Mouse (Mus musculus) forebrain, embryonic 15.5 days (tissue): ENCODE measurements around the gene Fam193b. TPM values are rescaled to one million over a fixed set of nuclear protein-coding genes. Genes with fewer than 3 reads are reported as not detected.
A peak's percentile ranks its signal among the peaks of the same experiment; 100 is the strongest.

ENCODE experiments used
- ATAC-seq: fragments of 200-750 bp; cut with Nextera tagmentation; replicated peaks from 2 replicates; pipeline ENCODE4 v1.8.0; 2017; ENCODE audit warnings: mild to moderate bottlenecking, moderate TSS enrichment, moderate library complexity
- H3K27ac ChIP-seq: fragments of 300-500 bp; sonication (generic); replicated peaks from 2 replicates; pipeline ENCODE4 v1.5.1; 2015; ENCODE audit warnings: mild to moderate bottlenecking, inconsistent platforms
- H3K27me3 ChIP-seq: fragments of 300-500 bp; sonication (generic); 2 replicates; pipeline ENCODE4 v1.6.1; 2015; ENCODE audit warnings: inconsistent platforms
- H3K36me3 ChIP-seq: fragments of 300-500 bp; sonication (generic); 2 replicates; pipeline ENCODE4 v1.6.1; 2015; ENCODE audit warnings: mild to moderate bottlenecking, inconsistent platforms
- H3K4me1 ChIP-seq: fragments of 300-500 bp; sonication (generic); 2 replicates; pipeline ENCODE4 v1.6.1; 2015; ENCODE audit warnings: inconsistent platforms
- H3K4me2 ChIP-seq: fragments of 300-500 bp; sonication (generic); replicated peaks from 2 replicates; pipeline ENCODE4 v1.6.1; 2015; ENCODE audit warnings: mild to moderate bottlenecking, inconsistent platforms
- H3K4me3 ChIP-seq: fragments of 300-500 bp; sonication (generic); 2 replicates; pipeline ENCODE4 v1.5.1; 2015; ENCODE audit warnings: mild to moderate bottlenecking, inconsistent platforms
- H3K9ac ChIP-seq: fragments of 300-500 bp; sonication (generic); replicated peaks from 2 replicates; pipeline ENCODE4 v1.6.1; 2015; ENCODE audit warnings: mild to moderate bottlenecking, inconsistent platforms
- H3K9me3 ChIP-seq: fragments of 300-500 bp; sonication (generic); 2 replicates; pipeline ENCODE4 v1.6.1; 2016; ENCODE audit warnings: inconsistent platforms
- WGBS: fragments of 180-500 bp; shearing (Covaris S2); methylation state at CpG from one replicate; pipeline ENCODE4 v1.1.7; 2015; ENCODE audit warnings: mixed read lengths; 5-methylcytosine and 5-hydroxymethylcytosine counted together
- polyA plus RNA-seq: library from polyadenylated mRNA; unstranded; fragments of >200 nt; fragmentation: Nextera tagmentation; extraction: Ambion mirVana; gene quantifications from 2 replicates; pipeline ENCODE4 v1.2.1, GENCODE M21; 2015

Gene Fam193b
- polyA plus RNA-seq, 1 experiment from 2014 or later = 62.4 TPM

DNA sequence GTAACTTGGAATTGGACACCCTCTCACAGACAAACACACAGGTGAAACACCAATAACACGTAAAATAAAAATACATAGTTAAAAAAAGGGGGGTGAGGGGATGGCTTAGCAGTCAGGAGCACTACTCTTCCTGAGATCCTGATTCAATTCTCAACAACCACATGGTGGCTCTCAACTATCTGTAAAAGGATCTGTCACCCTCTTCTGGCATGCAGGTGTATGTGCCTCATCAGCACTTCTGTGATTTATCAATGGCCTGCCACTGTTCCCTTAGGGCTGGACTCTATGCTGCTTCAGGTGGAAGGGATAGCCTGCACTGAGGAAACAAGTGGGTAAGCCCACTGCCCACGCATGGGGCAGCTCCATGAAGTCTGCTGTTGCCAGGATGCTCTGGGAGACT is 30.0 kb downstream of the Fam193b start:
- Histone ChIP-seq H3K9me3 (no peaks in the 10 kb centered on the region), H3K27ac (no peak overlapping the region), H3K4me1 (peaks cover 6% of the 10 kb centered on the region), H3K27me3 (no peaks in the 10 kb centered on the region), H3K36me3 (peaks cover 78% of the 10 kb centered on the region), H3K9ac (no peak overlapping the region), H3K4me3 (no peak overlapping the region), H3K4me2 (no peak overlapping the region)
- ATAC-seq = no peak
- WGBS = 95% methylated on average over 2 of the region's 2 CpGs

DNA sequence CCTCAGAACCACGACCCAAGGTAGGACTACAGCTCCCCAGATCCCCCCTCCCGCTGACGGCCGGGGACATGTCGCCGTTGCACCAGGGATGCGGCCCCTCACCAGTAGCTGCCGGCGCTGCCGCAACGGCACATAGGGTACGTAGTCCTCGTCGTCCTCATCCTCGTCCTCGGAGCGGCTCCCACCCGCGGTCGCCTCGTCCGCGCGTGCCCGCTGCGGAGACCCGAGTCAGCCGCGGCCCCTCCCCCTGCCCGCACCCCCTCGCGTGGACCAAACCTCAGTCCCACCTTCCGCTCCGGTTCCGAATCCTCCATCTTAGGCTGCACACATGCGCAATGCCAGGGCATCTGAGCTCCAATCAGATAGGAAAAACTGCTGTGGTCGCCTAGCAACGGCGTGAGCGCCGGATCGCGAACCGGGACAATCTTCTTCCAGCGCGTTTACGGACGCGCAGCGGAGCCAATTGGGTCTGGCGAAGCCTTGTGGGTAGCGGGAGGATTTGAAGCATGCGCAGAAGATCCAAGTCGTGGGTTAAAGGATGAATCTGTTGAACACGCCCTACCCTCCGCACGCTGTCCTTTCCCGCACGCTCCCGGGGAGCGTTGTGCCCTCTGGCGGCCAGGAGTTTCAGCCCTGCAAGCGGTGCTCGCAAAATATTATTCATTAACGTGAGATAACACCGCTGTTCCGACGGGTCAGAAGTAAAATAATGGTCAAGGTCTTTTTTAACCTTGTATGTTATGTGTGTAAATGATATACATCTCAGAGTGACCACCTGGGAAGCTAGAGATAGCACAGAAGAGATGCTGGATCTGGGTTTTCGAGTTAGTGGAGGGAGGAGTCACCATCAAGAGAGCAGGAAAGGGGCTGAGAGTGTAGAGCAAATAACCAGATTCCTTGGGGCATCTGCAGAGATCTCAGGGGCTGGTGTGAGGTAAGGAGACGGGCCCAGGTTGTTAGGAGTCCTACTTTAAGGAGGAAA is 34.4 kb downstream of the Fam193b start, which contains the start of gene Ddx41:
TSS of gene Ddx41 (minus strand) at position 465 of the 982 bp plus-strand sequence.
- peak; percentile 98 for ATAC-seq
- H3K9me3 ChIP-seq = no peaks in the 10 kb centered on the region
- H3K4me2 ChIP-seq = peak within 1 kb of the TSS; percentile 94
- H3K36me3 ChIP-seq = peaks cover 75% of the 10 kb centered on the region
- no peaks in the 10 kb centered on the region for H3K27me3 ChIP-seq
- peak within 1 kb of the TSS; percentile 99 for H3K4me3 ChIP-seq
- H3K27ac ChIP-seq = peak within 1 kb of the TSS; percentile 86
- peaks cover 22% of the 10 kb centered on the region for H3K4me1 ChIP-seq
- peak within 1 kb of the TSS; percentile 91 for H3K9ac ChIP-seq
- under 1% methylated on average over 66 of the region's 70 CpGs for WGBS

DNA sequence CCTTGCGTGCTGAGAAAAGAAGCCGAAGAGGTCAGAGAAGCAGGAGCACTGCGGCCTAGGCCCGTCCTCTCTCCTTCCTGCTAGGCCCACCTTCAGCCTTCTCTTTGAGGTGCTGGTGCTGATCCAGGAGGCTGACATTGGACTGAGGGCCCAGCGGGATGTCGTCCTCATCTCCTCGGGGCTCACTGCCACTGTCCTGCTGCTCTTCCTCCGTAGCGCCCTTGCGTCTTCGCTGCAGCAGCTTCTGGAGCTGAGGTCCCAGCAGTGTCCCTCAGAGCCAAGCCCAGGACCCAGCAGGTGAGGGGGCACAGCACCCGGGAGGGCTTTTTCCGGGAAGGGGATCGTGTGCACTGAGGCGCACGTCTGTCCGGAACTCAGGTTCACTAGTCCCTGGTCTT is 35.1 kb downstream of the Fam193b start:
- H3K9ac ChIP-seq = peak overlapping the region; percentile 91
- ATAC-seq = no peak
- H3K27ac ChIP-seq = peak overlapping the region; percentile 86
- H3K27me3 ChIP-seq = no peaks in the 10 kb centered on the region
- no peaks in the 10 kb centered on the region for H3K9me3 ChIP-seq
- peaks cover 22% of the 10 kb centered on the region for H3K4me1 ChIP-seq
- H3K36me3 ChIP-seq = peaks cover 73% of the 10 kb centered on the region
- H3K4me3 ChIP-seq = peak overlapping the region; percentile 99
- peak overlapping the region; percentile 94 for H3K4me2 ChIP-seq
- WGBS = 20% methylated on average over 17 of the region's 17 CpGs

DNA sequence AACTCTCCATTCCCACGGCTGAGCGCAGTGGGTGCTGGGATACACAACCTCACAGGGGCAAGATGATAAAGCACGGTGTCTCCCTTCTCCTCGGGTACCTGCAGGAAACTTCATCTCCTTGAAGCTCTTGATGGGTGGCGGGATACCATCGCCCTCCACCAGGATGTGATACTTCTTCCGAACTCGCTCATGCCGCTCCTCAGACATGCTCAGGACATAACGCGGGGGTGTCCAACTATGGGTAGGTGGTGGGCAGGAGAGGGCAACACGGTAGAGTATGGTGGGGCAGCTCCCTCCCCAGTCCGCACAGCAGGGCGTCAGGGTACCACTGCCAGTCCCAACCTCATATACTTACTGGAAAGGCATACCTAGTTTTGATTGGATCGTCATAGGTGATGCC is 35.7 kb downstream of the Fam193b start:
- peak overlapping the region; percentile 94 for H3K4me2 ChIP-seq
- no peaks in the 10 kb centered on the region for H3K27me3 ChIP-seq
- no peak overlapping the region for H3K27ac ChIP-seq
- H3K4me3 ChIP-seq = peak overlapping the region; percentile 99
- ATAC-seq = no peak
- H3K36me3 ChIP-seq = peaks cover 73% of the 10 kb centered on the region
- WGBS = 93% methylated on average over 15 of the region's 15 CpGs
- no peaks in the 10 kb centered on the region for H3K9me3 ChIP-seq
- peak overlapping the region; percentile 91; the same call in 1 of the 2 replicates for H3K9ac ChIP-seq
- peaks cover 22% of the 10 kb centered on the region for H3K4me1 ChIP-seq

DNA sequence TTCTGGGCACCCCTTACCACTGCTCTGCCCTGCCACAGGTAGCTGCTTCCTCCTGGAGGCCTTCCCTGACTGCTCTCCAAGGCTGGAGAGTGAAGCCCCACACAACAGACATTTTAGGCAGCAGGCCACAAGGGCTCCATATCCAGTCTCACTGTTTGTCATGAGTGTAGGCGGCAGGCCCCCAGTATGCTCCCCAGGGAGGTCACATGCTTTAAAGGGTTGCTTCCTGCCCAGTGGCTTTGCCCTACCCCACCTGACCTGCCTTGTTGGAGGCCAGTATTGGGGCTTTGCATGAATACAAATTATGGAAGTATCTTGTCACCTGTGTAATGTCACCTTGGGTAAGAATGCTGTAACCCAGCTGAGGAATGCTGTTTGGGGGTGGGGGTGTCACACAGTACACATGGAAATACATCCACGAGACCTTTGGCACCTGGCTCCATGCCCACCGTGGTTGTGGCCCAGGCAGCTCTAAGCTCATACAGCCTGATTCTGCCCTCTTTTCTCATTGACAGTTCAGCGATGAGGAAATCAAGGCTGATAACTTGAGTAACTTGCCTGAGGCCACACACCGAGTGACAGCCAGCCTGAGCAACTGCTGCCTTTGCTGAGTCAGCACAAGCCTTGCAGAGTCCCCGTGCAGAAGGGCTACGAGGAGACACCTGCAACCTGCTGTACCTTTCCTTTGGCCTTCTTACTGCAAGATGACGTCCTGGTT is 41.6 kb downstream of the Fam193b start, which contains the start of gene Dok3:
TSS of gene Dok3 (minus strand) at position 99 of the 718 bp plus-strand sequence.
- H3K9me3 ChIP-seq = no peaks in the 10 kb centered on the region
- ATAC-seq = no peak
- H3K4me2 ChIP-seq = no peak within 1 kb of the TSS
- H3K27me3 ChIP-seq = no peaks in the 10 kb centered on the region
- H3K4me3 ChIP-seq = no peak within 1 kb of the TSS
- no peak within 1 kb of the TSS for H3K27ac ChIP-seq
- WGBS = 83% methylated on average over 8 of the region's 8 CpGs
- 0 out of 2 replicates have a peak, but pooled peaks cover 3% of the 10 kb centered on the region for H3K4me1 ChIP-seq
- H3K9ac ChIP-seq = no peak within 1 kb of the TSS
- H3K36me3 ChIP-seq = peaks cover 50% of the 10 kb centered on the region

DNA sequence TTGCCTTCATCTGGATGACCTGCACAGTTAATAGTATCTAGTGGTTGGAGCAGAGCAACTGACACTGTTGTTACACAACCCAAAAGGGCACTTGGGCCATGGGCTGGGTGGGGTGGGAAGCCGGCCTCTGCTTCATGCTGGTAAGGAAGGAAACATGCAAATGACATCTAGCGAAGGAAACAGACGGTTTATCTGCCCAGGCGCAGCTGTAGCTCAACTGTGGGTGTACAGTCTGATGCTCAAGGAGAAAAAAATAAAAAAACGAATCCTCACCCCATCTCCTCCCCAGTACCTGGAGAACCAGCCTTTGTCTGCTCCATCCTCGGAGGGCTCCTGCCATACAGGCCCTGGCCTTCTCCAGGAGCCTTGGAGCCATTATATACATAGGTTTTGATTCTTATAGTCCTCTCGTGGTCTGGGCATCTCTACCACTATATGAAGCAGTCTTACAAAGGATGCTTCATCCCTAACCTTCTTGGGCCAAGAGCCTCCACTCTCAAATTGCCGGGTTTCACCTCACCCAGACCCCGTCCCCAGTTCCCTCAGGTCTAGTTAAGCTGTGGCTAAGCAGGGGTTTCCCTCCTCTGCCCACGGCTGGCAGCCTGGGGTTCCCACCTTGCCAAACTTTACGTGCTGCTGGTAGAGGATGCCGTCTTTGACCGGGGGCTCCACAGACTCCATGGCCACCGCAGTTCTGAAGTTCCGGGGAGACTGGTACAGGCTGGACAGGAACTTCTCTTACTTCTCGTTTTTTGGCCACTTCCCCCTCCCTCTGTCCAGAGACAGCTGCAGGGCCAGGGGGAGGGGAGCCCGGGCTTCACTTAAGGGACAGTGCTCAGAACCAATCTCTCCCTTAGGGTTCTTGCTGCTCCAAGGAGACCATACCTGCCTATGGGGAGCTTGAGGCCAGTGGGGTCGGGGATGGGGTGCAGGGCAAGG is 42.8 kb downstream of the Fam193b start:
- no peaks in the 10 kb centered on the region for H3K27me3 ChIP-seq
- H3K27ac ChIP-seq = no peak overlapping the region
- no peak overlapping the region for H3K4me2 ChIP-seq
- H3K9ac ChIP-seq = no peak overlapping the region
- H3K36me3 ChIP-seq = peaks cover 37% of the 10 kb centered on the region
- no peaks in the 10 kb centered on the region for H3K9me3 ChIP-seq
- H3K4me1 ChIP-seq = no peaks in the 10 kb centered on the region
- WGBS = 82% methylated on average over 18 of the region's 18 CpGs
- no peak for ATAC-seq
- H3K4me3 ChIP-seq = no peak overlapping the region

DNA sequence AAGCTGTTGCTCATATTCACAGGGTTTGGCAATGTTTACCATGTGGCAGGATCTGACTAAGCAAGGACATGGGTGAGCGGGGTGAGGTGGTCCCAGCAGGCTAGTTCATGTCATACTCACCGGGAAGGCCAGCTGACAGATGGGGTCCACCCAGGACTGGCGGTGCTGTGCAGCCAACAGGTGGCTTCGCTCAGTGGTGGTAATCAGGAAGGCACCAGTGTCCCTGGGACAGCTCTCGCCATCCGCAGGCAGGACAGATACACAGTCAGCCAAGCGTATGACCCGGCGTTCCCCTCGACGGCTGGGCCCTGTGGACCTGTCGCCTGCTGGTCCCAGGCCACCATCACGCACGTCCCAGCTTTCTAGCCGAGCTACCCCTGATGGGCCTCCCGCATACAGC is 43.7 kb downstream of the Fam193b start:
- ATAC-seq = no peak
- 88% methylated on average over 16 of the region's 16 CpGs for WGBS
- H3K36me3 ChIP-seq = peaks cover 29% of the 10 kb centered on the region

DNA sequence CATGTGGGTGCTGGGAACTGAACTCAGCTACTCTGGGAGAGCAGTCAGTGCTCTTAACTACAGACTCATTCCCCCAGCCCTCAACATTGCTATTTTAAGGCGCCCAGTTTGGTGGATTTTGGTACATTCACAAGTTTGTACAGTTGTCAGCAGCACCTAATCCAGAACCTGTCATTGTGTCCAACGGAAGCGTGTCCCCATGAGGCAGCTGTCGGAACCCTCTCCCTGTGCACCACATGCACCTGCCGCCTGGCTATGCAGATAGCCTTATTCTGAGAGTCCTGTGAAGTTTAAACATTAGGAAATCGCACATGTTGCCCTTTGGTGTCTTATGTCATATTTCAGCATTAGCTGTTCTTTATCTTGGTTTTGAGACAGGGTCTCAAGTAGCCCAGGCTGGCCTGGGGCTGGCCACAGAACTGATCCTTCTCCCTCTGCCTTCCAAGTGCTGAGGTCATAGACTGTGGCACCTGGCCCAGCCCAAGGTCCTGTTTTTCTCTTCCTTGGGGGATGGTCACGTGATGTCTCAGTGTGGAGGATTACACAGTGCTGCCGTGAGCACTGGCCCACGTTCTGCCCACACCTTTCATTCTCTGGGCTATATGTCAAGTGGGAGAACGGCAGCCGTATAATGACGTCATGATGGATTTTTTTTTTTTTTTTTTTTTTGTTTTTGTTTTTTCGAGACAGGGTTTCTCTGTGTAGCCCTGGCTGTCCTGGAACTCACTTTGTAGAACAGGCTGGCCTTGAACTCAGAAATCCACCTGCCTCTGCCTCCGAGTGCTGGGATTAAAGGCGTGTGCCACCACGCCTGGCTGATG is 45.0 kb downstream of the Fam193b start:
- ATAC-seq = no peak
- Histone ChIP-seq H3K9me3 (no peaks in the 10 kb centered on the region), H3K9ac (no peak overlapping the region), H3K36me3 (peaks cover 16% of the 10 kb centered on the region), H3K4me2 (no peak overlapping the region), H3K4me3 (no peak overlapping the region), H3K4me1 (no peaks in the 10 kb centered on the region), H3K27ac (no peak overlapping the region), H3K27me3 (no peaks in the 10 kb centered on the region)
- 83% methylated on average over 16 of the region's 16 CpGs for WGBS

More for the DNA sequence above, 43.7 kb downstream of the Fam193b start:
- Histone ChIP-seq H3K4me3 (no peak overlapping the region), H3K9me3 (no peaks in the 10 kb centered on the region), H3K4me2 (no peak overlapping the region), H3K9ac (no peak overlapping the region), H3K27me3 (no peaks in the 10 kb centered on the region), H3K27ac (no peak overlapping the region), H3K4me1 (no peaks in the 10 kb centered on the region)

DNA sequence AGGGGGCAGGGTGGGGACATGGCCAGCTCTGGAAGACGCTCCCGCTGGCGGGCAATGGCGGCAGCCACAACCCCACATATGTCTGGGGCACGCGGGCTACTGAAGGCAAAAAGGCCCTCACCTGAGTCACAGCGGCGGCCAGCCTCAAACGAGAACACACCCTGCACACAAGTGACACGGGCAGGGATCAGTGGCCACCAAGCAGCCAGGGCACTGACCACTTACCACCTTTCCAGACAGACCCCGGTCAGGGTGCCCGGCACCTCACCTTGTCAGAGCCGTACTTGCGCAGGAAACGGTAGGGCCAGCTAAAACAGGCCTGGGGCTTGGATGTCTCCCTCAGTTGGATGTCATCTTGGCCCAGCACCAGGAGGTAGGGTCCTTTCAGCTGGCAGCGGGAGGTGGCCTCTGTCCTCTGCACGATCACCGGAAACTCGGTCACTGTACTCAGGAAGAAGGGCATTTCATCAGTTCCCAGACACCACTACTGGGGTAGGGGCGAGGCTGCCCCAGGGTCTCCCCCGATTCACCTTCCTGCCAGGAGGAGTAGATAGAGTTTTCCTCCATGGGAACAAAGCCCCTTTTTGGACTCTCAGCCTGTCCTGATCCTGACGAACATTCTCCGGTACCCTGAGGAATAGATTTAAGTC is 46.8 kb downstream of the Fam193b start:
- Histone ChIP-seq H3K9ac (no peak overlapping the region), H3K4me3 (no peak overlapping the region), H3K4me1 (no peaks in the 10 kb centered on the region), H3K36me3 (peaks cover 2% of the 10 kb centered on the region; the same call in 1 of the 2 replicates), H3K9me3 (no peaks in the 10 kb centered on the region), H3K27ac (no peak overlapping the region), H3K27me3 (no peaks in the 10 kb centered on the region; the same call in 1 of the 2 replicates), H3K4me2 (no peak overlapping the region)
- 88% methylated on average over 23 of the region's 23 CpGs for WGBS
- no peak for ATAC-seq

DNA sequence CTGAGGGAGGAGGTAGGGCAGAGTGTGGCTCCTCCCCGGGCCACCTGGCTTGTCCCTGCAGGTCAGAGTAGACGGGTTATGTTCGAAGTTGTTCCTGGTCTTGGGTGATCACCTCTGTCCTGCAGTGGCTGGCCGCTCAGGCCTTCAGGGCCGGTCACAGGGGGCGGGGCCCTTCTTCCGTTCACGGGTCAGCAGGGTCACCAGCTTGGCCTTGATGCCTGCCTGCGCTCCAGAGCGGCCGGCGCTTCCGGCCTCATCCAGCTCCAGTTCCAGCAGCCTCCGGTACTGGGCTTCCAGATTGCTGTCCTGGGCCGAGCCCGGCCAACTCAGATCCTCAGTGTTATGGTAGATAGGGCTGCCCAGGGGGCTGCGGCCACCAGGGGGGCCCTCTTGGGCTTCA is 47.6 kb downstream of the Fam193b start:
- no peak for ATAC-seq
- H3K4me1 ChIP-seq = no peaks in the 10 kb centered on the region
- H3K4me2 ChIP-seq = no peak overlapping the region
- H3K27ac ChIP-seq = no peak overlapping the region
- no peak overlapping the region for H3K4me3 ChIP-seq
- H3K36me3 ChIP-seq = no peaks in the 10 kb centered on the region
- 81% methylated on average over 17 of the region's 17 CpGs for WGBS
- no peak overlapping the region for H3K9ac ChIP-seq
- H3K9me3 ChIP-seq = no peaks in the 10 kb centered on the region
- no peaks in the 10 kb centered on the region; the same call in 1 of the 2 replicates for H3K27me3 ChIP-seq
